Mouse (Mus musculus) spleen, adult 2 months (tissue): ENCODE measurements at regions not wholly inside any gene's neighbourhood (a gene's known extent, or its start where the extent isn't known, plus 50 kb on each side); places are given as distances from the start of the nearest gene placed in this dataset.

ENCODE experiments used
- CTCF ChIP-seq: fragments of 200-500 bp; IDR thresholded peaks from 2 replicates; pipeline ENCODE4 v1.5.1; 2011; ENCODE audit warnings: mild to moderate bottlenecking, inconsistent platforms; ENCODE audit not compliant: insufficient read depth, insufficient read length, insufficient replicate concordance; ENCODE audit errors: extremely low read depth
- POLR2A ChIP-seq: fragments of 200-500 bp; IDR thresholded peaks from 2 replicates; pipeline ENCODE4 v1.6.1; 2011; ENCODE audit warnings: low read depth, low read length, inconsistent platforms

GRCm38 (mm10) chr11:24233376-24233775, 155.5 kb downstream of the Bcl11a start:
- TF ChIP-seq POLR2A = no peak
- no peak for TF ChIP-seq CTCF
